Mouse (Mus musculus): ENCODE results near the gene Xdh. TPM values are rescaled to one million over a fixed set of nuclear protein-coding genes. Genes with fewer than 3 reads are reported as not detected.
A peak's percentile ranks its signal among the peaks of the same experiment; 100 is the strongest.

Gene Xdh
- total and polyA plus RNA-seq, 3 experiments = 2.0 to 14.5 TPM; not detected in 1

GRCm38 (mm10) chr17:73976066-73976465 is 26.1 kb upstream of the Xdh start:
- Histone ChIP-seq H3K27me3 (ENCODE audit: control insufficient read depth in 1 of 2, insufficient read depth in 2 of 2, low read length in 2 of 2) (no peaks in the 10 kb centered on the region; a peak in 1 of 4 replicates), H3K9ac (ENCODE audit: control insufficient read depth, low read depth, low read length, poor library complexity, severe bottlenecking) (no peak overlapping the region), H3K4me1 (ENCODE audit: control insufficient read depth in 1 of 2, insufficient read depth in 2 of 2, low read length in 2 of 2) (no peaks in the 10 kb centered on the region), H3K27ac (ENCODE audit: control insufficient read depth, low read depth, low read length) (no peak overlapping the region), H3K4me3 (ENCODE audit: control insufficient read depth in 1 of 2, insufficient read depth in 1 of 2, low read depth in 2 of 2, low read length in 2 of 2) (no peak overlapping the region), H3K79me2 (ENCODE audit: control insufficient read depth, insufficient read depth, low read length, poor library complexity) (no peaks in the 10 kb centered on the region), H3K9me3 (replicated peaks; ENCODE audit: insufficient read depth, low read length) (no peaks in the 10 kb centered on the region), H3K36me3 (ENCODE audit: control insufficient read depth in 1 of 2, insufficient read depth in 2 of 2, low read length in 2 of 2) (no peaks in the 10 kb centered on the region)
- no peak for DNase-seq (ENCODE audit: low read depth, low spot score)
- no peak for TF ChIP-seq RAD21 (IDR thresholded peaks at IDR 0.05; ENCODE audit: low read depth, low read length)
- TF ChIP-seq MAFK (IDR thresholded peaks at IDR 0.05; ENCODE audit: borderline replicate concordance, low read depth, low read length) = no peak
- TF ChIP-seq NELFE (IDR thresholded peaks at IDR 0.05; ENCODE audit: low read depth, low read length) = no peak
- TF ChIP-seq ZMIZ1 (IDR thresholded peaks at IDR 0.05; ENCODE audit: low read depth, low read length) = no peak
- no peak for TF ChIP-seq SIN3A (IDR thresholded peaks at IDR 0.05; ENCODE audit: low read length)
- TF ChIP-seq USF2 (IDR thresholded peaks at IDR 0.05; ENCODE audit: borderline replicate concordance in 1 of 2, insufficient read depth in 1 of 2, low read depth in 1 of 2, low read length in 2 of 2) = no peak
- TF ChIP-seq ZKSCAN1 (IDR thresholded peaks at IDR 0.05; ENCODE audit: low read depth, low read length) = no peak
- no peak for TF ChIP-seq ELF1 (IDR thresholded peaks at IDR 0.05; ENCODE audit: low read depth, low read length)
- TF ChIP-seq USF1 (IDR thresholded peaks at IDR 0.05; ENCODE audit: low read depth, low read length) = no peak
- TF ChIP-seq CHD2 (IDR thresholded peaks at IDR 0.05; ENCODE audit: low read length) = no peak
- TF ChIP-seq RCOR1 (IDR thresholded peaks at IDR 0.05; ENCODE audit: low read depth, low read length) = no peak
- no peak for TF ChIP-seq GATA1 (IDR thresholded peaks at IDR 0.05; ENCODE audit: low read depth, low read length)
- TF ChIP-seq UBTF (IDR thresholded peaks at IDR 0.05; ENCODE audit: borderline replicate concordance, insufficient read depth, low read depth, low read length) = no peak
- no peak for TF ChIP-seq MAX (IDR thresholded peaks at IDR 0.05; ENCODE audit: low read length)
- TF ChIP-seq POLR2A (IDR thresholded peaks at IDR 0.05; ENCODE audit: control insufficient read depth in 1 of 2, insufficient read depth in 1 of 2, low read depth in 1 of 2, low read length in 2 of 2, poor library complexity in 1 of 2) = no peak
- no peak for TF ChIP-seq ZC3H11A (IDR thresholded peaks at IDR 0.05; ENCODE audit: low read depth, low read length)
- no peak for TF ChIP-seq MXI1 (IDR thresholded peaks at IDR 0.05; ENCODE audit: low read depth, low read length)
- no peak for TF ChIP-seq MEF2A (IDR thresholded peaks at IDR 0.05; ENCODE audit: extremely low read depth, insufficient replicate concordance, low read depth, low read length, poor library complexity, severe bottlenecking)
- no peak for TF ChIP-seq MYC (IDR thresholded peaks at IDR 0.05; ENCODE audit: low read depth, low read length)
- TF ChIP-seq TAL1 (IDR thresholded peaks at IDR 0.05; ENCODE audit: low read length) = no peak

DNA sequence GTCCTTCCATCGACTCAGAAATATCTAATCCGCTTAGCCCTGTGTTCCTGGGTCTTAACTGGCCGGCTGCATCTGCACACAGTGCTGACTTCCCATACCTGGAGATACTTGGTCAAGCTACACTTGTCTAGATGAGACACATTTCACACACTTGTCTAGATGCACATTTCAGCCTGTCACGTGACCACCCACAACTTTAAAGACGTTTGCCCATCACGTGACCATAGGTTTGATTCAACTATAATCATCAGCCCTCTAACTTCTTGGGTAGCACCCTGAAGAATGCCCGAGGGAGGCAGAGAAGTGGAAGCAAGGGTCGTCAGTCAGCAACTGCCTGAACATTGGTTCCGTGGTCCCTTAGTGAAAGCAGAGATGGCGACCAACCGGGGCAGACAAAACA is 22.7 kb upstream of the Xdh start:
- H3K9me3 ChIP-seq (replicated peaks; ENCODE audit: insufficient read depth, low read length) = no peaks in the 10 kb centered on the region
- H3K27ac ChIP-seq (ENCODE audit: control insufficient read depth, low read depth, low read length) = no peak overlapping the region
- H3K36me3 ChIP-seq (ENCODE audit: control insufficient read depth in 1 of 2, insufficient read depth in 2 of 2, low read length in 2 of 2) = no peaks in the 10 kb centered on the region
- 0 out of 2 replicates have a peak, but pooled peaks have one; percentile 48 for TF ChIP-seq USF1 (IDR thresholded peaks at IDR 0.05; ENCODE audit: low read depth, low read length)
- no peak for TF ChIP-seq GATA1 (IDR thresholded peaks at IDR 0.05; ENCODE audit: low read depth, low read length)
- peaks cover 0 to 2% of the 10 kb centered on the region in 2 experiments; a peak in 2 of 4 replicates for H3K27me3 ChIP-seq (ENCODE audit: control insufficient read depth in 1 of 2, insufficient read depth in 2 of 2, low read length in 2 of 2)
- no peaks in the 10 kb centered on the region for H3K4me1 ChIP-seq (ENCODE audit: control insufficient read depth in 1 of 2, insufficient read depth in 2 of 2, low read length in 2 of 2)
- no peak overlapping the region for H3K9ac ChIP-seq (ENCODE audit: control insufficient read depth, low read depth, low read length, poor library complexity, severe bottlenecking)
- DNase-seq (ENCODE audit: low read depth, low spot score) = no peak
- no peak overlapping the region for H3K4me3 ChIP-seq (ENCODE audit: control insufficient read depth in 1 of 2, insufficient read depth in 1 of 2, low read depth in 2 of 2, low read length in 2 of 2)
- H3K79me2 ChIP-seq (ENCODE audit: control insufficient read depth, insufficient read depth, low read length, poor library complexity) = no peaks in the 10 kb centered on the region
